Mouse (Mus musculus) neutrophil, adult 5-6 weeks (primary cell): Measurements from ENCODE around the gene Phlda1. TPM values are rescaled to one million over a fixed set of nuclear protein-coding genes. Genes with fewer than 3 reads are reported as not detected.
A peak's percentile ranks its signal among the peaks of the same experiment; 100 is the strongest.
"Not testable (repeated sequence)": the region's sequence is repeated elsewhere in the genome, so short reads cannot be mapped to it uniquely, and the experiment has no call there.

ENCODE experiments used
- ATAC-seq: fragments of 151-379, 151-347 bp; 2 replicates; pipeline ENCODE4 v1.8.0; 2017; ENCODE audit warnings: mild to moderate bottlenecking, moderate TSS enrichment; ENCODE audit not compliant: insufficient number of reproducible peaks, poor library complexity, low FRiP score, severe bottlenecking; ENCODE audit errors: extremely low read depth
- total RNA-seq: library from RNA; stranded (forward); fragments of 200-1000 nt; gene quantifications from 2 replicates; pipeline ENCODE4 v1.2.3, GENCODE M21; 2017

Phlda1 gene
- 2.0 and 4.5 TPM in 2 replicates for total RNA-seq

- ATAC-seq: peak; percentile 78
These were observed at the start of gene Phlda1 for GRCm38 (mm10) chr10:111506101-111506925. TSS of gene Phlda1 (plus strand) at chr10:111506286.

DNA sequence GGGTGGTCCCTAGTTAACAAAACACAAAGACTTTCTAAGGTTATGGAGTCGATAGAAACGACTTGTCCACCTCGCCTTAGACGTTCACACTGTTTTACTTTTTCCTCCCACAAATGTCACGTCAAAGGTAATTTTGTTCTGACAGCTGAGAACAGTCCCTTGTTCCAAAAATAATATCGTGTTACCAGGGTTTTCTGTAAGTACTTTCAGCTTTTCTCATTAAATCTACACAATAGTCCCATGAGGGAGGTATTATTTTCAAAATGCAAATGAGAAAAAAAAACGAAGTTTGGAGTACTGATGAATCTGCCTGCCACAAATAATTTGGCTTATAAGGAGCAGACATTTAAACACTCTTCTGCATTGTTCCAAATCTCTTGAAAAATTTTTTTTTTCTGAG is 48.0 kb upstream of the Phlda1 start:
- no peak for ATAC-seq

DNA sequence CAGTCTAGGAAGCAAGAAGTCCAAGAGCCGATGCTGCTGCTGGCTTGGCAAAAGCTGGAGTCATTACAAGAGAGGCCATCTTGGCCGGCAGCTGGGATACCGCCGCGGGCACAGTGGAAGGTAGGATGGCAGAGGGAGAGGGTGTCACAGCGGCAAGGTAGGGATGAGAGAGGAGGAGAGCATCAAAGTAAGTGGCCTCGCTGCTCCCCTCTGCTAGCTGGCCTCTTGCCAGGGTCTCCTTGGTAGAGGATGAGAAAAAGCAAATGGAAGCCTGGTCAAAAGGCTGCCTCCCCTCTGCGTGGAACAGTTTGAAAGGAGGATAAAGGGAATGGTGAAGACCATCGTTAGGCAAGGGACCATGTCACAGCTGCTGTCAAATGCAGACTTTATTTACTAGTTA is 47.0 kb upstream of the Phlda1 start:
- ATAC-seq: no peak

DNA sequence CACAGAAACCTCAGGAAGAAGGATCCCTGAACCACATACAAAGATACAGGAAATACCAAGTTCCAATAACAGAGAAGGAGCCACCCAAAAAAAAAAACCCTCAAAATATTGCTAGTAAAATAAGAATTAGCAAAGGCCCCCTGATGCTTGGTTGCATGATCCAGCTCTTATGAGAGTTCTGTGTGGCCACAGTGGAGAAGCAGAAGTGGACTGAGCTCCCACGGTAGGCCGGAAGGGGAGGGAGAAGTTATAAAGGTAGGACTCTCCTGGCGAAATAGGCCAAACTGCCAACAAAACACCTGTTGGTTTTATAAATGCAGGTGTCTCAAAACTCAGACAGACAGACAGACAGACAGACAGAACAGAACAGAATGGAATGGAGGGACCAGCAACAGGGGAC is 46.2 kb upstream of the Phlda1 start:
- ATAC-seq: 0 out of 2 replicates have a peak, but pooled peaks have one; percentile 13

DNA sequence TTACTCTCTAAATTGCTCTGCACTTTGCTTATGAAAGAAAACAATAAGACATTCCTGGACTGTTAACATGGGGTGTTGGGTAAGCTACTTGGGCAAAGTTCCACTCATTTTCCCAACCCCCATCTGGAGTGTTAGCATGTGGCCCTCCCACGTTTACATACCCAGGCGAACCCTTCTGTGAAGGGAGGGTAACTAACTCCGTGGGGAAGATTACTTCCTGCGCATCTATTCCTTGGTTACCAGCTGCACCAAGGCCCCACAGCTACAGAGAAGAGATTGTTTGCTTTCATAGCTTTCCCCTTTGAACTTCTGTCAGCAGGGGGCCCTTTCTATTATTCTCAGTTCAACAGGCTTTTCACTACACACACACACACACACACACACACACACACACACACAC is 45.7 kb upstream of the Phlda1 start:
- no peak for ATAC-seq

GRCm38 (mm10) chr10:111464833-111465232 is 41.3 kb upstream of the Phlda1 start:
- peak; percentile 83 for ATAC-seq

- no peak for ATAC-seq
These were observed 40.7 kb upstream of the Phlda1 start for GRCm38 (mm10) chr10:111465409-111465808.

- ATAC-seq: peak; percentile 82
These were observed 34.9 kb upstream of the Phlda1 start for GRCm38 (mm10) chr10:111471166-111471565.

- peak; percentile 93 for ATAC-seq
These were observed 33.2 kb upstream of the Phlda1 start, which contains the start of gene Nap1l1 for GRCm38 (mm10) chr10:111472686-111473510. TSS of gene Nap1l1 (plus strand) at chr10:111473223.

DNA sequence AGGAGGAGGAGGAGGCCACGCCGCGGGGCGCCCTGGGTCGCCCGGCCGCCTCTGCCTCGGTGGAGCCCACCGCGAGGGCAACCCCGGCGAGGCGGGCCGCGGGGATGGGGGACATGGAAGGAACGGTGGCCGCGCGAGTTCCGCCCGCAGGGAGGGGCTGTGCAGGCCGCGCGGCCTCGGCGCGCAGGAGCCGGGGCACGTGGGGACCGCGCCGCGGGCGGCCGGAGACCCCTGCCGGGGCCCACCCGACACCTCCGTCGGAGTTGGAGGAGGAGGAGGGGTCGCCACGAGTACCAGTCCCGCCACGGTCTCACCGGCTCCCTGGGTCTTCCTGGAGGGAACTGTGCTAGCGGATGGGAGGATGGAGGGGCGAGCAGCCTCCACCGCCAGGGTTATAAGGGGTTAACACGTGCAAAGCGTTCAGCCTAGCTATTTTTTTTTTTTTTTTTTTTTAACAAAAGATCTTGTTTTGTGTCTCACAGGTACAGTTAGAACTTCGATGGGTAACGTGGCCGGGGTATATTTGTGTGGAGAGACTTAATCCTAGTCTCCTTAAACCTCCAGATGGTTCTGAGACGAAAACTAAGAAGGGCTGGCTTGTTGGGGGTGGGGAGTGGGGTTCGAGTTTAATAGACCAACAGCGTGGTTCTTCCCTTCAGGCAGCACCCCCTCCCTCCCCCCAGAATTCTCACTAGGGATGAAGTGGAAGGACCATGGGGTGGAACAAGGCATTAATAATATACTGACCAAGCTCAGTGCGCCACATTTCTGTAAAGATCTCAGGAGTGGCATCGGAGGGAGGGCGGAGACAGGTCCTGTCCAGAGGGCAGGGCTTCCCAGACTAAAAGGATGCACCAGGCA is 32.3 kb upstream of the Phlda1 start:
- no peak for ATAC-seq

- no peak for ATAC-seq
These were observed 29.8 kb upstream of the Phlda1 start for GRCm38 (mm10) chr10:111476301-111476700.

GRCm38 (mm10) chr10:111476989-111477510 is 29.0 kb upstream of the Phlda1 start:
- ATAC-seq: no peak

- ATAC-seq: no peak
These were observed 26.5 kb upstream of the Phlda1 start for GRCm38 (mm10) chr10:111479599-111479998.

DNA sequence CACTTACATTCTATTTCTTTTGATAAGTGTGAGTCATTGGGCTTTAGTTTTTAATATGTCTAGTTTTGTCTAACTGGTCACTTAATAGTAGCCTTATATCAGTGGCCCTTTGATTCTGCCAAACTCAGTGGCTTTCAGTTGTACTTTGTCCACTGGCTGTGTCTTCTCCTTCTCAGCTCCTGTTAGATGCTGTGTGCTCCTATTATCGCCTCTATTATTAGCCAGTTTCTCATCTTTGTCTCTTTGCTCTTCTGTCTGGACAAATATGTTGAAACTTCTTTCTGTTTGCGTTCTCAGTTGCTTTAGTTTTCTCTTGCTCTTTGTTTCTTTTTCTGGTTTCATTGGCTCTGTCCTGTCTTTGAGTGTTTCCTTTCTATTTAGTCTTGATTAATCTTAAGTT is 23.4 kb upstream of the Phlda1 start:
- ATAC-seq: no peak

DNA sequence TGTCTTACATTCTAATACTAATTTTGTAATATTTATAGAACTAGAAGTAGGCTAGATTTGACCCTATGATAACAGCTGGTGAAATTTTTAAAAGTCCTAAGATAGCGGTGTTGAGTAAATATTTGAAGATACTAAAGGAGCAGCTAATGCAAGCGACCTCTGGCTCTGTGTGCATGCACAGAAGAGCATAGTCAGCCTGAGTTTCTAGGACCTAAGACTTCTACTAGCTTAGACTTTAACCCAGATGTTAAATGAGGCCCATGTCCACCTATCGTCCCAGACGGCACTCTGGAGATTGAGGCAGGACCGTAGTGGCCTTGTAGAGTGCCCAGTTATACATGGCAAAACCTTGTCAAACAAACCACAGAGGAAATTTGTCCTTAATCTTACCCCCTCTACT is 22.0 kb upstream of the Phlda1 start:
- ATAC-seq: no peak

- ATAC-seq: peak; percentile 48; the same call in 1 of the 2 replicates
These were observed 17.3 kb upstream of the Phlda1 start for GRCm38 (mm10) chr10:111488793-111489192.

- ATAC-seq: not testable (repeated sequence)
These were observed 16.0 kb upstream of the Phlda1 start for GRCm38 (mm10) chr10:111490079-111490478.

DNA sequence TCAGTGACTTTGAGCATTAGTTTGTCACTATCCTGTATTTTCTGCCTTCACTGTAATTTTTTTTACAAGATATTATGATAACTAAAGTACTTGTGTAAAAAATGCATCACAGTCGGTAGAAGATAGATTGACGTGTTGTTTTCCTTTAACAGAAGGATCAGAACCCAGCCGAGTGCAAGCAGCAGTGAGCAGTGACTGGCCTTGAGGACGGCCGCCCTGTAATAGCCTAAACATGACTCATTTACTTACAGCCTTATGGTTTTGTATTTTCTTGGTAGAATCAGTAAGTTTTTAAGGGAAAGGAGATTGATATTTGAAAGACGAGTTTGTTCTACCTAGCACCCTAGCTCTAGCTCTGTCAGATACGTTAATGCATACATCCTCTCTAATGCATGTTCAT is 10.2 kb upstream of the Phlda1 start:
- ATAC-seq: no peak

DNA sequence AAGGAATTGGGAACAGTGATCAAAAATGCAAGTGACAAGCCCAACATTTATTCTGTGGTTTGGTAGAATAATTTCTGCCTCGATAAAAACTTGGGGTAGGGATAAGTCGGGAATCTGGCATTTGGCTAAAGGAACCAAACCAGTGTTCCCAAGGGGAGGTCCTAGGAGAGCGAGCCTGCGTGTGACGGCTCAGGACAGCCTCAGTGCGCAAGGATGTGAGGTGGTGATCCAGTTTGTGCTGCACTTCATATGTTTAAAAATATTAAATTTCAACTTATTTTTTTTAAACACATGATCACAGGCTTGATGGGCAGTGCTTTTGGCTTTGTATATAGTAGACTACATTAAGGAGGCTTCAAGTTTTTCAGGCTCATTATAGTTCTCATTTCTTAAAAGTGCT is 6.2 kb upstream of the Phlda1 start:
- no peak for ATAC-seq
